Mouse (Mus musculus) layer of hippocampus, postnatal 10 days (tissue): ENCODE data around the gene Slc44a2. TPM values are rescaled to one million over a fixed set of nuclear protein-coding genes. Genes with fewer than 3 reads are reported as not detected.
A peak's percentile ranks its signal among the peaks of the same experiment; 100 is the strongest.
"Not testable (repeated sequence)": the region's sequence is repeated elsewhere in the genome, so short reads cannot be mapped to it uniquely, and the experiment has no call there.

Experiments used
- DNase-seq, 2 experiments: peaks; one replicate each; pipeline ENCODE4 v3.0.0; 2021; ENCODE audit warnings: low spot score in 2 of 2
- total RNA-seq, 2 experiments: library from RNA; stranded (reverse); gene quantifications; 2 replicates each; pipeline ENCODE4 v1.2.3; 2021

Slc44a2 gene
- total RNA-seq, 2 experiments from 2014 or later = 62.2 to 63.6 TPM

- no peak for DNase-seq
These were observed 21.5 kb upstream of the Slc44a2 start for GRCm38 (mm10) chr9:21299014-21299413.

- DNase-seq = no peak
These were observed 15.4 kb upstream of the Slc44a2 start for GRCm38 (mm10) chr9:21305065-21305464.

- no peak for DNase-seq
These were observed 11.3 kb upstream of the Slc44a2 start for GRCm38 (mm10) chr9:21309150-21309741.

GRCm38 (mm10) chr9:21311695-21312094 lies 8.8 kb upstream of the Slc44a2 start:
- DNase-seq = no peak

GRCm38 (mm10) chr9:21312134-21312533 lies 8.4 kb upstream of the Slc44a2 start, which contains the start of gene Ap1m2:
Gene Ap1m2 (minus strand): TSS chr9:21312337.
- DNase-seq = no peak

GRCm38 (mm10) chr9:21313394-21313793 lies 7.1 kb upstream of the Slc44a2 start:
- peak; percentile 87 to 90 for DNase-seq

- DNase-seq = no peak
These were observed 5.9 kb upstream of the Slc44a2 start for GRCm38 (mm10) chr9:21314367-21315140.

DNA sequence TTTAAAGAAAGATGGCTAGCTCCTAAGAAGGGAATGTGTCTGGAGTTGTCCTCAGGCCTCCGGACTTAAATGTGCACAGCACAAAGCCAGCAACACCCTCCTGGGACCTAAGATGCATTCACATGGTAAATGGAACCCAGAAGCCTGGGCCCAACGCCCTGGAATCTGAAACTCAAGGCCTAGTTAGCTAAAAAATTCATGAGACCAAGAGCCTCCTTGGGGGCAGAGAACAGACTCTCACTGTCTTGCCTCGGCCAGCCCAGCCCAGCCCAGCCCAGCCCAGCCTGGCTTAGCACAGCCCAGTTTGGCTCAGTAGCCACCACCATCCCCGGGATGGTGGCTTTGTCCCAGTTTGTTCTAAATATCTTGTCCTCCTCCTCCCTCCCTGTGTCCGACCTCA lies 5.1 kb upstream of the Slc44a2 start:
- no peak for DNase-seq

GRCm38 (mm10) chr9:21316696-21317095 lies 3.8 kb upstream of the Slc44a2 start:
- no peak for DNase-seq

DNA sequence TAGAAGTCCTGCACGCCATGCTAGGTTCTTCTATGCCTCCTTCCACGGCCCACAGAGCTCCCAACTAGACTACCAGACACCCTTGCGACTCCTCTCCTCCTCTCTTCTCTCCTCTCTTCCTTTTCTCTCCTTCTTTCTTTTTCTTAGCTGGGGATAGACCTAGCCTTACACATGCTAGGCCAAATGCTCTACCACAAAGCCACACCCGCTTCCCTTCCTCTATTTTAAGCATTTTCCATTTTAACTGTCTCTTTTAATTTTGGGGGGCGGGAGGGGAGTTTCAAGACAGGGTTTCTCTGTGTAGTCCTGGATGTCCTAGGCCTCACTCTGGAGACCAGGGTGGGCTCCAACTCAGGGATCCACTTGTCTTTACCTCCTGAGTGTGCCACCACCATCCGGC lies 1.7 kb upstream of the Slc44a2 start:
- DNase-seq = no peak

- DNase-seq = no peak
These were observed 995 bp upstream of the Slc44a2 start for GRCm38 (mm10) chr9:21319503-21319902.

- DNase-seq = no peak
These were observed 249 bp upstream of the Slc44a2 start for GRCm38 (mm10) chr9:21320280-21320618.

GRCm38 (mm10) chr9:21321513-21321835 lies 976 bp downstream of the Slc44a2 start:
- peak in 1 of 2 experiments; percentile 37 for DNase-seq

GRCm38 (mm10) chr9:21322211-21322916 lies 1.9 kb downstream of the Slc44a2 start:
- no peak for DNase-seq

- DNase-seq = not testable (repeated sequence)
These were observed 2.4 kb downstream of the Slc44a2 start for GRCm38 (mm10) chr9:21322917-21323297.

DNA sequence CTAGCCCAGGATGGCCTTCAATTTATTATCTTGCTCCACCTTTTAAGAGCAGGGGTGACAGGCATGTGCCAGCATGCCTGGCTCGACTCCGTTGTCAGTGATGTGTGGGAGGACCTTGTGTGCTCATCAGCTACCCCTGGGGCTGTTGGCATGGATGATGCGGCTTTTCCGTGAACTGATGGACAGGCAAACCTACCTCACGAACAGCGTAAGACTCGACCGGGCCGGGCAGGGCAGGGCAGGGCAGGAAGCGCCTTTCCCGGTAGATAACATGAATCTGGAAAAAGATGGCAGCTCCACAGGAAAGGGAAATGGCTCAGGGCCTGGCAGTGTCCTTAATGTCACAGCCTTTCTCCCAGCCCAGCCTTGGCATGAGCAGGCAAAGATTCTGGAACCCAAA lies 3.8 kb downstream of the Slc44a2 start:
- no peak for DNase-seq

DNA sequence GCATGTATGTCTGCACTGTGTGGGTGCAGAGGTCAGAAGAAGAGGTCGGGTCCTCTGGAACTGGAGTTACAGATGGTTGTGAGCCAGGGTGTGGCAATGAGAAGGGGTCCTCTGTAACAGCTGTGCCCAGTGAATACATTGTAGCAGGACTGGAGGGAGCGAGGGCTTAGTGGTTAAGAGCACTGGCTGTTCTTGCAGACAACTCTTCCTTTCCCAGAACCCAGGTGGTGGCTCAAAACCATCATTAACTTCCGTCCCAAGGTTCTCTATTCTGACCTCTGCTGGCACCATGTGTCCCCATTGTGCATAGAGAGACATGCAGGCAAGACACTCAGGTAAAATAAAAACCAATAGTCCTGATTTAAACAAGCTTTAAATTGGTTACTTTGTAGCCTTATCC lies 7.1 kb downstream of the Slc44a2 start:
- no peak for DNase-seq

DNA sequence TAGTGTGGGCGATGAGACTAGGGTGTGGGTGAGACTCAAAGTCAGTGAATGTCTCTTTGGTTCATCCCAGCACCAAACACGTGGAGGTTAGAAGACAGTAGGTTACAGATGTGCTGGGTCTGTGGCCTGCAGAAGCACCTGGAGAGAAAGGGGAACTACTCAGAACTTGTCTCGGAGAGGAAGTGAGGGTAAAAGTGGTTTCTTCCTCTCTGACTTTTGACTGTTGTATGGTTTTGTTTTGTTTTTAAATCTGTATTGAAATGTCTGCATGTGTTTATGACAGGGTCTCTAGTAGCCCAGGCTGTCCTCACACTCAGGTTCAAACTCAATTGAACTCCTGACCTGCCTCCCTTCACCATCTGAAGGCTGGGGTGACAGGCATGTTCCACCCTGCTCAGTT lies 7.5 kb downstream of the Slc44a2 start:
- DNase-seq = no peak

DNA sequence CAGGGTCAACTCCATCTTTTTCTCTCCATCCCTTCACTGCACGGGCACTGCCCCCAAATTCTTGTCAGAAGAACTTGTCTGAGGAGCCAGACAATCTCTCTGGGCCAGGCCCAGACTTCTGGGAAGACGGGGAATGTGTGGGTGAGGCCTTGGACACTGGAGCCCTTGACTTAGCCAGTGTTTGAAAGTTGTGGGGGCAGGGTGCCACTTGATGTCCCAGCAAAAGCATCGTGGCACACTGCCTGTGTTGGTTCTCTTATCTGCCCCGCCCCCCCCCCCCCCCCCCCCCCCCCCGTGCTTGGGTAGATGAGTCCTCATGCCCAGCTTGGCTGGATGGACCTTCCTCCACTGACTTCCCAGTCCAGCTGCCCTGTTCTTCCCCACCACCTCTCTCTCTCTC lies 8.5 kb downstream of the Slc44a2 start:
- DNase-seq = no peak

GRCm38 (mm10) chr9:21329699-21330289 lies 9.3 kb downstream of the Slc44a2 start:
- DNase-seq = no peak

GRCm38 (mm10) chr9:21331365-21332140 lies 11.1 kb downstream of the Slc44a2 start:
- no peak for DNase-seq
